Mouse (Mus musculus) MEL (cell line): Measurements from ENCODE around the gene Timm29.

Experiments
- CTCF ChIP-seq, 3 experiments: IDR thresholded peaks in 2 of 3; conservative IDR thresholded peaks in 1 of 3; 2 replicates each; pipeline ENCODE4 v1.5.1; 2011 to 2012; ENCODE audit warnings: low read length in 3 of 3, low read depth in 2 of 3, mild to moderate bottlenecking in 2 of 3, improper control_type of control experiment in 1 of 3, inconsistent platforms in 1 of 3, mixed read lengths in 1 of 3, moderate library complexity in 1 of 3; ENCODE audit not compliant: control insufficient read depth in 1 of 3, insufficient read depth in 1 of 3, poor library complexity in 1 of 3, severe bottlenecking in 1 of 3
- E2F4 ChIP-seq: IDR thresholded peaks from 2 replicates; pipeline ENCODE4 v1.6.1; 2011; ENCODE audit warnings: low read depth, low read length, improper control_type of control experiment, borderline replicate concordance
- GATA1 ChIP-seq: IDR thresholded peaks from 2 replicates; pipeline ENCODE4 v1.6.1; 2011; ENCODE audit warnings: low read depth, low read length, improper control_type of control experiment
- MAZ ChIP-seq: IDR thresholded peaks from 2 replicates; pipeline ENCODE4 v1.6.1; 2012; ENCODE audit warnings: low read depth, mild to moderate bottlenecking, inconsistent platforms, low read length, improper control_type of control experiment
- NRF1 ChIP-seq: IDR thresholded peaks from 2 replicates; pipeline ENCODE4 v1.6.1; 2014; ENCODE audit warnings: low read depth, mild to moderate bottlenecking, inconsistent platforms, low read length, improper control_type of control experiment, moderate library complexity; ENCODE audit not compliant: poor library complexity, insufficient read depth, severe bottlenecking
- RCOR1 ChIP-seq: IDR thresholded peaks from 2 replicates; pipeline ENCODE4 v1.6.1; 2012; ENCODE audit warnings: low read depth, mild to moderate bottlenecking, inconsistent platforms, low read length, improper control_type of control experiment
- SIN3A ChIP-seq: IDR thresholded peaks from 2 replicates; pipeline ENCODE4 v1.6.1; 2012; ENCODE audit warnings: low read length, improper control_type of control experiment, inconsistent platforms

DNA sequence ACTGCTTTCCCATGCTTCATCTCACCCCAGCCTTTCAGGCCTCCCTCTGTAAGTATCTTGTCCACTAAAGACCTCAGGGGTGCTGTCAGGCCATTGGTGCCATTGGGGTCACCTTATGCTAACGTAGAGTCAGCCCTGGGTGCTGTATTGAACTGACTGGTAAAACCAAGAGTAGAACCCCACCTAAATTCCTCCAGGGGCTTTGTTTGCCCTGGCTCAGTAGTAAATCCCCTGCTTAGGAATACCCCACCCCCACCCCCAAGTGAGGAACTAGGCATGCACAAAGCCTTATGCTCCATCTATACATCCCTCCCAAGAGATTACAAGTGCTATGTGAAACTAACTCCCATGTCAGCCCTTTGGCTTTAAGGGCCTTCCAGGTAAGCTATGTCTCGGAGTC is 35.0 kb upstream of the Timm29 start:
- no peak for TF ChIP-seq RCOR1
- no peak for TF ChIP-seq CTCF (IDR thresholded peaks at IDR 0.05 in 2 of 3, conservative IDR thresholded peaks at IDR 0.05 in 1 of 3; ENCODE audit: control insufficient read depth in 1 of 3, insufficient read depth in 1 of 3, low read depth in 2 of 3, low read length in 3 of 3, poor library complexity in 1 of 3, severe bottlenecking in 1 of 3)
- no peak for TF ChIP-seq NRF1
- TF ChIP-seq SIN3A = no peak; the same call in 1 of the 2 replicates
- no peak for TF ChIP-seq MAZ
- TF ChIP-seq E2F4 = no peak
- TF ChIP-seq GATA1 = no peak
